Mouse (Mus musculus): Measurements from ENCODE around the gene Slc5a10. TPM values are rescaled to one million over a fixed set of nuclear protein-coding genes. Genes with fewer than 3 reads are reported as not detected.

Gene Slc5a10
- total RNA-seq, 2 experiments from 2014 or later: 0.22 to 0.23 TPM

DNA sequence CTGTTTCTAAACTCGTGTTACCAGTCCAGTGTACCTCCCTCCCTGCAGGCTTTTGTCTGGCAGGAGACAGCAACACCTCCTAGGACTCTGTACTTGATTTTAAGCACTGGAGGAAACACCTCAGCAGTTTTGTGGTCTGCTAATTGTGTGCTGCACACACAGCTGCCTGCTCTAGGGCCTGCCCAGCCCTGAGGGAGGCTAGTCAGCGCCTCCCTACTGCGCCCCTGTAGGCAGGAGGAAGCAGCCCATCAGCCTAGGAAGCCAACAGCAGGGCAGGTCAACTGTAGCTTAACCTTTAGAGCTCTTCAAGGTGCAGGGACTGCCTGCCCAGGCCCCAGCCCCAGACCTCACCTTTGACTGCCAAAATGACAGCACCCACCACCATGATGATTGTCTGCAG, 11.7 kb downstream of the Slc5a10 start:
- intact Hi-C loops (cut with DNase I): no loop called here
- DNase-seq (ENCODE audit: low spot score in 2 of 2): no peak

DNA sequence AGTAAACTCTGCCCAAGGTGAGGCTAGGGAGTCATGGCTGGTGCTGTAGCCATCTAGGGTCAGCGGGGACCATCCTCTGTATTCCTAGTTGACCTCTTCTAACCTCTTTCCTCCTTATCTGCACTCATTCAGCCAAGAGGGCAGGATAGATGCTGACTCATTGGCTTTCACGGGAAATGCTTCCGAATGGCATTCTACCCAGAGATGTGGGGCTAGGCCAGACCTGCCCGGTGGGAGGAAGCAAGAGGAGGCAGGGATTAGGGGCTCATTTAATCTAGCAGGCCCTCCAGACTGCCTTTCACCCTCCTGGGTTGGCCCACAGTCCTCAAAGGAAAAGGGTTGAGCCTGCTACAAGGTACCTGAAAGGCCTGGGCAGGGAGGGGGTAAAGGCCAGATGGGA, 14.4 kb downstream of the Slc5a10 start:
- no peak for DNase-seq (ENCODE audit: low spot score in 2 of 2)
- intact Hi-C loops (cut with DNase I): no loop called here

DNA sequence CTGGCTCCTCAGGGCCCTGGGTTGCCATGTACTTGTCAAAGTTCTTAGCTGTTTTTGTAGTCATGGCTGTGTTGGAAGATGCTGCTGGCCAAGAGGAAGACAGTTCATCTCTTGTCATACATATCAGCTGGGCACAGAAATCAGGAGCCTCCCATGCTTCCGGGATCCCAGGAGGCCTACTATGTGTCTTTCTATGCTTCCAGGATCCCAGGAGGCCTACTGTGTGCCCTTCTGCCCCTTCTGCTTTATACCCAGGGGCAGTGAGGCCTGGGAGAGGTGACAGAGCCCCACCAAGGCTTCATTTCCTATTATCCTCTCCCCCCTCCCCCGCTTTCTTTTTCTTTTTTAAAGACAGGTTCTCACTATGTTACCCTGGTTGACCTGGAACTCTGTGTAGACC, 15.0 kb downstream of the Slc5a10 start:
- intact Hi-C loops (cut with DNase I): no loop called here
- no peak for DNase-seq (ENCODE audit: low spot score in 2 of 2)

DNA sequence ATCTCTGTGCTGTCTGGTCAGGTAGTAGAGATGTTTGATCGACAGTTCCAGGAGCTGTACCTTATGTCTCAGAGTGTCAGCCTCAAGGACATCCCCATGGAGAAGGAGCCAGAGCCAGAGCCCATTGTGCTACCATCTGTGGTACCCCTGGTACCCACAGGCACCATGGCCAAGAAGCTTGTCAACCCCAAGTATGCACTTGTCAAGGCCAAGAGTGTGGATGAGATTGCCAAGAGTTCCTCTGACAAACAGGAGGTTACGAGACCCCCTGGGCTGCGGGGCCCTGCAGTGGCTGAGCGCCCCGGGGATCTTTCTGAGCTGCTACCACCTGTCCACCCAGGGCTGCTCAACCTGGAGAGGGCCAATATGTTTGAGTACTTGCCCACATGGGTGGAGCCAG, 18.1 kb downstream of the Slc5a10 start:
- DNase-seq (ENCODE audit: low spot score in 2 of 2): no peak
- intact Hi-C loops (cut with DNase I): no loop called here

DNA sequence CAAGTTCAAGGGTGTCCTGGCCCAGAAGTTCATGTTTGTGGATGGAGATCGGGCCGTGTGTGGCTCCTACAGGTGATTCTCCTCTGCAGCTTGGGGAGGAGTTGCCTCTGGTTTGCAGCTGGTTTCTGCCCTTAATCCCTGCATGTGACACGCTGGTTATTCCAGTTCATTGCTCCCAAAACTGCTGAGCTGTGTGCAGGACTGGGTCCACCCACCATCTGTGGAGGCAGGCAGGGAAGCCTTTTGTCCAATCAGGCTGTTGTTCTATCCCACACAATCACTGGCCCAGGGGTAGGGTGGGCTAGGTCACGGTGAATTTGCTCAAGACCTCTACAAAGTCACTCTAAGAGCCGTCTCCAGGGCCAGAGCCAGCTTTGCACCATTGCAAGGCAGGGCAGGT, 18.9 kb downstream of the Slc5a10 start:
- intact Hi-C loops (cut with DNase I): no loop called here
- DNase-seq (ENCODE audit: low spot score in 2 of 2): no peak

DNA sequence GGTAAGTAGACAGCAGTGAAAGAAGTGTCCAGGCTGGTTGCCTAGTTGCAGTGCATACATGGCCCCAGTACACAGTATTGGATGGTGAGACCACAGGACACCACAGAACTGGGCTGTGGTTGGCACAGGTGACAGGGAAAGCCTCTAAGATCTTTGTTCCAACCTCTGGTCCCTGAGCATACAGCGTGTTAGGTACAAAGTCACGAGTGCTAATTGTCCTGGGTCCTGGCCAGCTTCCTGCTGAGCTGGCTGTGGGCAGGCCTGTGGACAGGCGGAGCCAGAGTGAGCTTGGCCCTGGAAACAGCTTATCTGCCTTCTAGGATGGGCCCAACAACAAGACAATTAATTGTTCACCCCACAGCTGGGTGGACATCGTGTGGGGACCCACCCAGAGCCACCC, 20.7 kb downstream of the Slc5a10 start:
- intact Hi-C loops (cut with DNase I): no loop called here
- no peak for DNase-seq (ENCODE audit: low spot score in 2 of 2)

DNA sequence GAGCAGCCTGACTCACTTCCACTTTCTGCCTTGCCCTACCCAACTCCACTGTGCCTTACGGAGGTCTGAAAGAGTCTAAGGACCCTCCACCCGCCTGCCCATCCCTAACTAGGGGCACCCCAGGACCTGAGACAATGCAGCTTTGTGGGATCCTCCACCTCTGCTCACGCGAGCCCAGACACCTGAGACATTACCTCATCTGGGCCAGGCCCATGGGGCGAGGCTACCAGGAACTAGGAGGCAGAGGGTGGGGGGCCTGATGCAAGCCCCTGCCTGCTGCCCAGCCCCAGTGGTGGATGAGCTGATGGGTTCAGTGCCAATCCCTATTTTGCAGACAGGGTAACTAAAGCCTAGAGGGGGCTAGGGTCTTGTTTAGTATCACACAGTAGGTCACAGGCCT, 21.2 kb downstream of the Slc5a10 start:
- no peak for DNase-seq (ENCODE audit: low spot score in 2 of 2)
- intact Hi-C loops (cut with DNase I): no loop called here

DNA sequence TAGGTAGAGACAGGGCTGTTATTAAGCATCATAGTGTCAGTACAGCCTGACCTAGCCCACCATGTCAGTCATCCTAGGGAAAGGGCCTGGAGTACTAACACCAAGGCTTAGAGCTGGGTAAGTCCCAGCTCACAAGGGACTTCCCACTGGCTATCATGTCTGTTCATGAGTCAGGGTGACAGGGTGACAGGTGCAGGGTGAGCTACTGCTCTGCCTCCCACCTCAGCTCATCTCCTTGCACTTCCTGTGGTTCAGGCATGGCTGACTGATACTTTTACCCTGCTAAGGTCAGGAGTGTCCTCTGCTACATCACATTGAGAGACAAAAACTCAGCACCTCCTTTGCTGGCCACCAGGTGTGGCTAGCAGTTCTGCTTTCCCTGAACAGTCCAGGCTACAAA, 21.8 kb downstream of the Slc5a10 start:
- DNase-seq (ENCODE audit: low spot score in 2 of 2): no peak
- intact Hi-C loops (cut with DNase I): no loop called here

DNA sequence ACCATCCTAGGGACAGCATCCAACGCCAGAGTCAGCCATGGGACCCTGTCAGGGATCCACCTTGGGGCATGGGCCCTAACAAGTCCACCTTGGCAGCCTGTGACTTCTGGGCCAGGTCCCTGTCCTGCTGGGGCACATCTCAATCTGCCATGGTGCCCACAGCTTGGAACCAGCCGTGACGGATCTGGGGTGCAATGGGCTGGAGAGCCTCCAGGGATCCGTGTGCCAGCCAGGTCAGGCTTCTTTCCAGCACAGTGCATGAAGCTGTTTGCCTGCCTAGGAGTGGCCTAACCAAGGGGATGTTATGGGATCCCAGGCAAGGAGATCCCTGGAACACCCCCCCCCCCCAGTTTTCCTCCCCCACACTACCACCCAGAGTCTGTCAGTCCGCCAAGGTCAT, 27.6 kb downstream of the Slc5a10 start:
- intact Hi-C loops (cut with DNase I): no loop called here
- DNase-seq (ENCODE audit: low spot score in 2 of 2): no peak

DNA sequence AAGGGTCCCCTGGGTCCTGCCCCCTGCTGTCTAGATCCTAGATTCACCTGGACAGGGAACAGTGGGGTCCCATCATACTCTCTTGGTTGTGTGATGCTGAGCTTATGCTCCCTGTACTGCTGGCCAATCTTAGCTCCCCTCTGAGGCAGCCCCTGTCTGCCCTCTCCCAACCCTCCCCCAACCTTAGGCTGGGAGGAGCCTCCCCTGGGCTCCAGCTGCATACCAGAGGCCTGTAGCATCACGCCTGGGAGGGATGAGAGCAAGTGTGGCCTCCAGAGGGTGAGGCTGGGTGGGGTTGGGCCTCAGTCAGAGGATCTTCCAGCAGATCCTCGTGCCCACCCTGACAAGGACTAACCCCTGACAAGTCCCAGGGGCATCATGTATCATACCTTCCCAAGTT, 33.0 kb downstream of the Slc5a10 start:
- intact Hi-C loops (cut with DNase I): no loop called here
- DNase-seq (ENCODE audit: low spot score in 2 of 2): no peak

DNA sequence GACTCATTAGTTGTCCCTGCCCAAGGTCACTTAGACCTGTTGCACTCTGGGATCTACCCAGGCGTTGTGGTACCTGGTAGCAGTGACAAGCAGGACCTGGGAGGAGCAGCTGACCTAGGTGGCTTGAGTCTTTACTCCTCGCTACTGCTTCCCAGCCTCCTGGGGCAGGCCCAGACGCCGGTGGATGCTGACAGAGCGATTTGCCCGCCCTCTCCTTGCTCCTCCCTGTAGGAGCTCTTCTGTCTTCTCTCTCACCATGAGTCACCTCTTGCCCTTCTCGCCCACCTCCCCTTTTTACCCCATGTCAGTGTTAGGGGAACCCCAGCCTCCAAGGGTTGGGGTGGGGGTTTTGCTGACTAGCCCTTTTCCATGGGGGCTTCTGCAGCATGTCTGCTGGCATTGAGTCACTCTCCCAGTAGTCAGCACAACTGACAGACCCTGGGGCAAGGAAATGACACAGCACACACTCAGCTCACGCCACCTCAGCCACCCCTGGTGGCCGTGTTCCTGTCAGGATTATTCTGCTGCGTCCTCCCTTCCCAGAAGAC, 33.6 kb downstream of the Slc5a10 start:
- intact Hi-C loops (cut with DNase I): no loop called here
- DNase-seq (ENCODE audit: low spot score in 2 of 2): no peak

DNA sequence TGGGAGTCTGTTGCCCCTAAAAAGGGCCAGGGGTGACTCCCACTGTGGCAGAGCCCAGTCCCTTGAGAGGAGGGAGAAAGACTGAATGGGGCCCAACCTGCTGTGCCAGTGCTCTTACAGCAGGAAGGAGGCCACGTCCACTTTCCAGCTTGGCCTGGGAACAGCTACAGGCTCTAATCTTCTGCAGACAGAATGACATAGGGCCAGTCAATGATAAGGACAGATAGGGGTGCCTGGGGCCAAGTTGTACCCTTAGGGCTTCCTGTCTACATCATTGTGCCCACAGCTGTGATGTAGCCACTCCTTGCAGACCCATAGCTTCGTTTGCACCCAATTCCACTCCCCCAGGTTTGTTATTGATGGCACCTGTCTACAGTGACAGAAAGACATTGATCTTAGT, 34.5 kb downstream of the Slc5a10 start:
- intact Hi-C loops (cut with DNase I): no loop called here
- DNase-seq (ENCODE audit: low spot score in 2 of 2): no peak

DNA sequence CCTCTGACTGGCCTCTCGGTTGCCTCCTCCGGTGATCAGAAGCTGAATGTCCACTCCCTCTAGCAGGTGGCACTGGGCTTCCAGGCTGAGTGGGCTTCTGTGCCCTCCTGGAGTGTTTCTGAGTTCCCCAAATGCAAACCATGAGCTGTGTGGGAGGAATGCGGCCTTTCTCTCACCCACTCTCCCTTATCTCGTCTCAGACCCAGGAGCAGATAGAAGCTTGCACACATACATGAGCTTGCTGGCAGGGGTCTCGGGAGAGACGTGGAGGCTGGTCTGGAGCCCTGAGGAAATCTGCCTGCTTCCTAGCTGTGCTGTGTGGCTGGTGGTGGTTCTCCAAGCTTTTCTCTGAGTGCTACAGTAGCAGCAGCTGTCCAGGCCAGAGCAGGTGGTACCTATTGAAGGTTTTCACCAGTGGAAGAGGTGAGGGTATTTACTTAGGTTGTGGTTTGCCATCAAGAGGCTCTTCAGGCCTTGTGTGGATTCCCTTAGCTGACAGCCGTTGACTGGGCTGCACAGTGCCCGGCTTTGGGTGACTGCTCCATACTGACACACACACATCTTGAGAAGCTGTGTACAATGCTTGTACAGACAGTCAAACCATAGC, 35.4 kb downstream of the Slc5a10 start:
- intact Hi-C loops (cut with DNase I): no loop called here
- DNase-seq (ENCODE audit: low spot score in 2 of 2): no peak

DNA sequence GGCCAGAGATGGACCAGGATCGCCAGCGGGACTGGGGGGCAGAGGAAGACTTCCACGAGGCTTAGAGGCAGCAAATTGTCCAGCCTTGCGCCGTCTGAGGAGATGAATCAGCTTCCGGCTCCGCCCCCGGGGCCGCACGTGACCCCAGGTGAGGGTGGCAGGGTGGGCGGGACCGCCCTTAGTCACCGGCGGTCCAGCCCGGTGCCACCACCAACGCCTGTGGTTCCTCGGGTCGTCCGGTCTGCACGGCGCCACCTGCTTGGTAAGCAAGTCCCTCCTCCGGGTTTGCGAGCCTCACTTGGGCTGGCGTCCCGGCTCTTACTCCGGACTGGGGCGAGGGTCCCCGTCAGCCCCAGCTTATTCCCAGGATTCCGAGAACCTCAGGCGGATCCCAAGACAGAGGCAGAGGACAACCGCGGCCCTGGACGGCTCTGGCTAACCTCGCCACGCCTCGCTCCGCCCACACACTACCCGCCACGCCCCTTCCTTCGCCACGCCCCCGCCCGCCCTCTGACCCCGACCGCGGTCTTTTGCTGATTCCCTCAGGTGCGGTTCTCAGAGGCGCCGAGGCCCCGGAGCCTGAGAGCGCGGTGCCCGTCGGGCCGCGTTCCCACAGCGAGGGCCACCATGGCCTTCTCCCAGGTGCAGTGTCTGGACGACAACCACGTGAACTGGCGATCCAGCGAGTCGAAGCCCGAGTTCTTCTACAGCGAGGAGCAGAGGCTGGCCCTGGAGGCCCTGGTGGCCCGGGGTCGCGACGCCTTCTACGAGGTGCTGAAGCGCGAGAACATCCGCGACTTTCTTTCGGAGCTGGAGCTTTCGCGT, 36.5 kb downstream of the Slc5a10 start, which contains the start of gene Fam83g:
TSS of gene Fam83g (plus strand) at position 185 of the 825 bp plus-strand sequence.
- DNase-seq (ENCODE audit: low spot score in 2 of 2): no peak
- intact Hi-C loops (cut with DNase I): no loop called here

DNA sequence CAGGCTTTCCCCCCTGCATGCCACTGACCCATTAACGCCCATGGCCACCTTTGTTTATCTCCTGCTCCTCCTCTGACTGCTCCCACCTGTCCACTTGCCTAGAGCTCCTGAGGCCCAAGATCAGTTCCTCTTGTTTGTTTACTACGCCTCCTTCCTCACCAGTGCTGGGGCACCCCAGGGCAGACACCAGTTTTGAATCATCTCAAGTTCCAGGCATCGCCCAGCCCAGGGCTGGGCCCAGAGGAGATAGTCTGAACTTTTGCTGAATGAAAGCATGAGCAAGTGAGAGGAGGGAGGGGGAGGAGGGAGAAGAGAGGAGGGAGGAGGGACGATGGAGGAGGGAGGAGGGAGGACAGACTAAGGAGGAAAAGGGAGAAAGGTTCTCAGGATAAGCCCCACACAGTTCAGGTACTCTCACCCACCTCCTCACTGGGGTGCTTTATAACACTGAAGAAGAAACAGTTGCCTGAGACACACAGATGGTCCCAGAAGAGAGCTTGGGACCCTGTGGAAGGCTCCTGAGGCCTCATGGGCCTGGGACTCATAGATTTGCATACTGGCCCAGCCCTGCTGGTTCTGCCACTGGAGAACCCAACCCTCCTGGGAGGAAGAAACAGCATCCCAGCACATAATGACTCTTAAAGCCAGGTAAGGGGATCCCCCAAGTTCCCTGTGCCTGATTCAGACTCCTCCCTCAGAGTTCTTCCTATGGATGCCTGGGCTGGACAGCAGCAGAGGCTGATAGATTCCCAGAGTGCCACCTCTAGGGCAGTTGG, 41.3 kb downstream of the Slc5a10 start:
- intact Hi-C loops (cut with DNase I): no loop called here
- DNase-seq (ENCODE audit: low spot score in 2 of 2): no peak

DNA sequence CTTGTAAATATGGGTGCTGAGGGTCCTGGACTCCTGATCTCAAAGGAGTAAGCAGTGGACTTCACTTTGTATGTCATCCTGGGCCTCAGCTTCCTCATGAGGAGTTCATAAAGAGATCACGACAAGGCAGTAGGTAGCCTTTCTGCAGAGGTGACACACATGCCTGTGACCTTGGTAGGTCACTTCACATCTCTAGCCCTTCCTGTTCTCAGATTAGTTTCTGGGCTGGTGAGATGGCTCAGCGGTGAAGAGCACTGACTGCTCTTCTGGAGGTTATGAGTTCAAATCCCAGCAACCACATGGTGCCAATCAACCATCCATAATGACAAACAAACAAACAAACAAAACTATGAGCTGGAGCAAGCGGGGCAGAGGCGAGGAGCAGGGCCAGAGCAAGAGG, 42.9 kb downstream of the Slc5a10 start:
- DNase-seq (ENCODE audit: low spot score in 2 of 2): no peak
- intact Hi-C loops (cut with DNase I): no loop called here

DNA sequence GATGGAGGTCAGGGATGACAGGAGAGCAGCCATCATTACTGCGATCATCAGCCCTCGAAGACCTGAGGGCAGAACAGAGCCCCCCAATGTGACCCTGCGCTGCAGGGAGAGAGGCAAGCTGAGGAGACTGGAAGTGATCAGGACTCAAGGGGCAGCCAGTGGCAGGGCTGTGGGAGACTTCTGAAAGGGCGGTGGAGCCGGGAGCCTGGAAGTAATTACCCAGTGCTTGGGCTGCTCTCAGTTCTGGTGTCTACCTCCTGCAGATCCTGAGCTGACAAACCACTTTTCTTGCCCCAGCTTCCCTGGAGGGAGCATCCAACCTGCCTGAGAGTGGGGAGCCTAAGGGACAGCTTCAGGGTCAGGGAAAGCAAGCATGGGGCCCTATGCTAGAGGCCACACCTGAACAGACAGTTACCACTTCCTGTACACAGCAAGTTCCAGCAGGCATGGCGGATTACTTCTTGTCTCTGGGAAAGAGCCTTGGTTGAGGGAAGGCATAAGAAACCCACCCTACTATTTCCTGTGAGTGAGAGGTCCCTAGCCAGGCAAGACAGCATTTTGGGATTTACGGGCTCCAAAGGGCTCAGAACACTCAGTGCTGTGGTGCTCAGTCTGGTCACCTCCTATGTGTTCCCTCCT, 44.3 kb downstream of the Slc5a10 start:
- no peak for DNase-seq (ENCODE audit: low spot score in 2 of 2)
- intact Hi-C loops (cut with DNase I): no loop called here

DNA sequence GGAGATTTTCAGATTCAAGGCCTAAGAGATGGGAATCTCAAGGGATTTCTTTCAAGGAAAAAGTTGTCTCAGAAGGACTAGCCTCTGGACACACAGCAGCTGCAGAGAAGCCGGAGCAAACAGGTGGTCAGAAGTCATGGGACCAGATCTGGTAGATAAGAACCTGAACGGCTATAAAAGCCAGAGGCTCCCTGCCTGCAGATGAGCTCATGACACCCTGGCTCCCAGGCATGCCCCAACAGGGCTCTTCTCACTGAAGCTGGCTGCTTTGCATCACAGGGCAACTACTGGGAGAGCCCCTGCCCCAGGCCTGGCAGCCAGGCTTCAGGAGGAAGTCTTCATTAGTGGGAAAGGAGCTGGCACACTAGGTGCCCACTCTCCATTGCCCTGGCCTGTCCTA, 45.3 kb downstream of the Slc5a10 start:
- DNase-seq (ENCODE audit: low spot score in 2 of 2): no peak
- intact Hi-C loops (cut with DNase I): no loop called here

DNA sequence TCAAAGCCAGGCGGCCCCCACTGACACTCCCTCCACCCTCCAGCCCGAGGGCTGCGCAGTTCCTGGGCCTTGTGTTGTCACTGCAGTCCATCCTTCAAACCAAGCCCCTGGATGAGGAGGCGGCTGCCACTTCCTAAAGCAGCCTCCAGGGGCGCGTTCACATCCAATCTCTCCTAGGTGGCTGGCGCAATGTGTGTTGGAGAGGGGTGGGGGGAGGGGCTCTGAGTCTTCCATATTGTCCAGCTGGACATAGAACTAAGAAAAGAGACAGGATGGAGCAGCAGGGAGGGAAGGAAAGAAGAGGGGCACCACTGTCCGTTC, 45.8 kb downstream of the Slc5a10 start:
- intact Hi-C loops (cut with DNase I): no loop called here
- DNase-seq (ENCODE audit: low spot score in 2 of 2): no peak

DNA sequence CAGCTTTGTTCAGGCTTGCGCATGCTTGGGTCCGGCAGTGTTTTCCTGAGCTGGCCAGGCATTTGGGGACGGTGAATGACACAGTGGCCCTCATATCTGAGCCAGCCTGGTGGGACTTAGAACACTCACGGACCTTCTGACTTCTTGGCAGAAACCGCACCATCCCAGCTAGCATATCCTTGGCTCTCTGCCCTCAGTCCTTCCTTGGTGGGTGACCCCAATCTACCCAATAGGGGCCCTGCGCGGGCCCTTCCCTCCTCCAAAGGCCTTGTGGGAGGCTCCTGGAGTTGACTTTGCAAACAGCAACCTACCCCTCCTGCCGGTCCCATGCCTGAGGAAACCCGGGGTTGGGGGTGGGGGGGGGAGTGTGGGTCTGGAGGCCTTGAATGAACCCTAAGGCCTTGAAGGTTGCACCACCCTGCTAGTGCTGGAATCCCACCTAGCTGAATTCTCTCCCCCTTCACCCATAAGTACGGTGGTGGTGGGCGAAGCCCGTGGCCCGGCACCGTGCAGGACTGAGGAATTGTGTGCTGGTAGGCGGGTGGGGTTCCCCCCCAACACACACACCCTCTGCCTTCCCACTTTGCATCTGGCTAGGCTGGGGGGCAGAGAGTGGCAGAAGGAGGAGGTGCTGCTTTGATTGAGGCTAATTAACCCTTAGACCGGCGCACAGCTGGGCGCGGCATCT, 46.3 kb downstream of the Slc5a10 start:
- intact Hi-C loops (cut with DNase I): no loop called here
- DNase-seq (ENCODE audit: low spot score in 2 of 2): no peak

Measured in left cerebral cortex, postnatal 36 days (tissue).